Mouse (Mus musculus): ENCODE results near the gene Scn8a. TPM values are rescaled to one million over a fixed set of nuclear protein-coding genes. Genes with fewer than 3 reads are reported as not detected.
A peak's percentile ranks its signal among the peaks of the same experiment; 100 is the strongest.

The Scn8a gene
- polyA plus RNA-seq, 1 experiment from 2014 or later, result 15.1 TPM

GRCm38 (mm10) chr15:100903811-100904210 is 34.2 kb downstream of the Scn8a start:
- H3K4me3 ChIP-seq (ENCODE audit: low read length), result no peak overlapping the region
- H3K4me2 ChIP-seq (replicated peaks; ENCODE audit: low read depth, low read length), result no peak overlapping the region
- no peaks in the 10 kb centered on the region for H3K36me3 ChIP-seq (ENCODE audit: control insufficient read depth, insufficient read depth, low read length)
- H3K4me1 ChIP-seq (ENCODE audit: control insufficient read depth, insufficient read depth, low read length), result 0 out of 2 replicates have a peak, but pooled peaks cover 5% of the 10 kb centered on the region
- no peak overlapping the region for H3K27ac ChIP-seq (ENCODE audit: low read depth, low read length)
- WGBS, result 51% methylated on average over 9 of the region's 9 CpGs
- no peak overlapping the region for H3K9ac ChIP-seq (ENCODE audit: low read depth, low read length)
- peak; percentile 57 for ATAC-seq (ENCODE audit: low FRiP score, low TSS enrichment)
- no peaks in the 10 kb centered on the region for H3K9me3 ChIP-seq (ENCODE audit: control insufficient read depth, low read length)
- no peaks in the 10 kb centered on the region for H3K27me3 ChIP-seq (ENCODE audit: control insufficient read depth, insufficient read depth, low read length)

DNA sequence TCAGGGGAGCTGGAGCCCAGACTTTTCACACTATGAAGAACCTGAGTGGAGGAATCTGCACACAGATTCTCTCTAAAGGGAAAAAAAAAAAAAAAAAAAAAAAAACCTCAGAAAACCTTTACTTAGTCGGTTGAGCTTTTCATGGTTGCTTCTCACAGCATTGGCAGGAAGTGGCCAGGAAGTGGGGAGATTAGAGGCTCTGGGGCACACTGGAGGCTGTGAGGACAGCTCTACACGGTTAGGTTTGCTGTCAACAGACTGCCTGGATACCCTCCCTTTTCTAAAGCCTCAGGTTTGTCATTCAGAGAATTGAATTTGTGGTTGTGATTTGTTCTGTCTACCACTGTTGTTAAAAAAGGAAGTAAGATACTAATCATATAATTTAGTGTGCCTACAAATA is 35.3 kb downstream of the Scn8a start:
- Histone ChIP-seq H3K4me3 (ENCODE audit: low read length) (no peak overlapping the region), H3K4me1 (ENCODE audit: control insufficient read depth, insufficient read depth, low read length) (0 out of 2 replicates have a peak, but pooled peaks cover 5% of the 10 kb centered on the region), H3K36me3 (ENCODE audit: control insufficient read depth, insufficient read depth, low read length) (no peaks in the 10 kb centered on the region), H3K4me2 (replicated peaks; ENCODE audit: low read depth, low read length) (no peak overlapping the region), H3K9ac (ENCODE audit: low read depth, low read length) (no peak overlapping the region), H3K27ac (ENCODE audit: low read depth, low read length) (no peak overlapping the region), H3K27me3 (ENCODE audit: control insufficient read depth, insufficient read depth, low read length) (no peaks in the 10 kb centered on the region), H3K9me3 (ENCODE audit: control insufficient read depth, low read length) (no peaks in the 10 kb centered on the region)
- 12% methylated on average over 2 of the region's 2 CpGs for WGBS
- ATAC-seq (ENCODE audit: low FRiP score, low TSS enrichment), result no peak

DNA sequence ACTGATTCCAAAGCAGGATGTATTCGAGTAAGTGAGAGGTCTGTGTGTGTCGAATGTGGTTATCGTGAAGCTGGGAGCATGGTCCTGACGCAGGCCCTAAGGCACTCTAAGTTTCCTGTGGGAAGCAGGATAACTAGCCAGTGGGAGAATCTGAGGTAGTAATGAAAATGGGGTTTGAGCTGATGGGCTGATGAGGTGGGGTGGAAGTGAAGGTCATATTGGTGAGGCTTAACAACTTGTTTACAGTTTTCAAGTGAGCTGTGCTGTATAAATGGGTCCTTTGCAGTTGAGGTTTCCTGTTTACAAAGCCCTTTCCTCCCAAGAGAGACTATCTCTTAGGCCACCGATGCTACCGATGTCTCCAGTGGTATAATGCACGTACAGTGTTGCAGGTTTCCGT is 36.1 kb downstream of the Scn8a start:
- Histone ChIP-seq H3K9me3 (ENCODE audit: control insufficient read depth, low read length) (no peaks in the 10 kb centered on the region), H3K27ac (ENCODE audit: low read depth, low read length) (no peak overlapping the region), H3K9ac (ENCODE audit: low read depth, low read length) (no peak overlapping the region), H3K36me3 (ENCODE audit: control insufficient read depth, insufficient read depth, low read length) (no peaks in the 10 kb centered on the region), H3K4me2 (replicated peaks; ENCODE audit: low read depth, low read length) (no peak overlapping the region), H3K4me3 (ENCODE audit: low read length) (no peak overlapping the region), H3K27me3 (ENCODE audit: control insufficient read depth, insufficient read depth, low read length) (no peaks in the 10 kb centered on the region), H3K4me1 (ENCODE audit: control insufficient read depth, insufficient read depth, low read length) (0 out of 2 replicates have a peak, but pooled peaks cover 5% of the 10 kb centered on the region)
- no peak for ATAC-seq (ENCODE audit: low FRiP score, low TSS enrichment)
- WGBS, result 82% methylated on average over 8 of the region's 8 CpGs

GRCm38 (mm10) chr15:100908817-100909216 is 39.2 kb downstream of the Scn8a start:
- H3K9ac ChIP-seq (ENCODE audit: low read depth, low read length), result no peak overlapping the region
- no peak overlapping the region for H3K27ac ChIP-seq (ENCODE audit: low read depth, low read length)
- ATAC-seq (ENCODE audit: low FRiP score, low TSS enrichment), result no peak
- no peak overlapping the region for H3K4me2 ChIP-seq (replicated peaks; ENCODE audit: low read depth, low read length)
- 57% methylated on average over 3 of the region's 3 CpGs for WGBS
- H3K4me3 ChIP-seq (ENCODE audit: low read length), result no peak overlapping the region
- H3K36me3 ChIP-seq (ENCODE audit: control insufficient read depth, insufficient read depth, low read length), result no peaks in the 10 kb centered on the region
- no peaks in the 10 kb centered on the region for H3K27me3 ChIP-seq (ENCODE audit: control insufficient read depth, insufficient read depth, low read length)
- H3K4me1 ChIP-seq (ENCODE audit: control insufficient read depth, insufficient read depth, low read length), result no peaks in the 10 kb centered on the region
- H3K9me3 ChIP-seq (ENCODE audit: control insufficient read depth, low read length), result no peaks in the 10 kb centered on the region

GRCm38 (mm10) chr15:100909734-100910163 is 40.1 kb downstream of the Scn8a start:
- Histone ChIP-seq H3K9me3 (ENCODE audit: control insufficient read depth, low read length) (no peaks in the 10 kb centered on the region), H3K4me1 (ENCODE audit: control insufficient read depth, insufficient read depth, low read length) (no peaks in the 10 kb centered on the region), H3K36me3 (ENCODE audit: control insufficient read depth, insufficient read depth, low read length) (no peaks in the 10 kb centered on the region), H3K27me3 (ENCODE audit: control insufficient read depth, insufficient read depth, low read length) (no peaks in the 10 kb centered on the region), H3K9ac (ENCODE audit: low read depth, low read length) (no peak overlapping the region), H3K27ac (ENCODE audit: low read depth, low read length) (no peak overlapping the region), H3K4me2 (replicated peaks; ENCODE audit: low read depth, low read length) (no peak overlapping the region), H3K4me3 (ENCODE audit: low read length) (no peak overlapping the region)
- ATAC-seq (ENCODE audit: low FRiP score, low TSS enrichment), result no peak
- 43% methylated on average over 3 of the region's 3 CpGs for WGBS

GRCm38 (mm10) chr15:100910381-100910841 is 40.8 kb downstream of the Scn8a start:
- WGBS, result 71% methylated on average over 10 of the region's 10 CpGs
- H3K27ac ChIP-seq (ENCODE audit: low read depth, low read length), result no peak overlapping the region
- H3K36me3 ChIP-seq (ENCODE audit: control insufficient read depth, insufficient read depth, low read length), result no peaks in the 10 kb centered on the region

DNA sequence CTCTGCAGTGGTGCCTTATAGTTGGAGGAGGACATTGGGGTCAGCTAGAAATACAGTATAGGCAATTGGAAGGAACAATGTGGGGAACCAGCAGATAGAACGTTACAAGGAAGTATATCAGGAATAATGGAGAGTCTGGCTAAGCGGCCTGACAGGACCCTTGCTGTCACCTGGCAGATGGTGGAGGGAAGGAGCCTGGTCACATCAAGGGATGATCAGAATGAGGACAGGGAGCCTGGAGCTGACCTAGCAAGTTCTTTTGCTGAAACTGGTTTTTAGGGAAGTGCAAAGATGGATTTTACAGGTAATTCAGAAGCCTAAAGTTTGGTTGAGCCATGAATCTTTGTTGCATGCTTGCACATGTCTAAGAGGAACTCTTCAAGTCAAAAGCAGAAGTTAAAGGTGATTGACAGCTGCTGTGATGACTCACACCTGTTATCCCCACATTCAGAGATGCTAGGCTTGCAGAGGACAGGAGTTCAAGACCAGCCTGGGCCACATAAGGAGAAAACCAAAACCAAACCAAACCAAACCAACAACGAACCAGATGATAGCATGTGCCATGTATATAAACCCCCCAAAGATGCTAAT is 43.1 kb downstream of the Scn8a start:
- Histone ChIP-seq H3K4me2 (replicated peaks; ENCODE audit: low read depth, low read length) (no peak overlapping the region), H3K27me3 (ENCODE audit: control insufficient read depth, insufficient read depth, low read length) (no peaks in the 10 kb centered on the region), H3K9ac (ENCODE audit: low read depth, low read length) (no peak overlapping the region), H3K4me1 (ENCODE audit: control insufficient read depth, insufficient read depth, low read length) (no peaks in the 10 kb centered on the region), H3K27ac (ENCODE audit: low read depth, low read length) (no peak overlapping the region), H3K4me3 (ENCODE audit: low read length) (no peak overlapping the region), H3K9me3 (ENCODE audit: control insufficient read depth, low read length) (no peaks in the 10 kb centered on the region), H3K36me3 (ENCODE audit: control insufficient read depth, insufficient read depth, low read length) (no peaks in the 10 kb centered on the region)
- no peak for ATAC-seq (ENCODE audit: low FRiP score, low TSS enrichment)
- 87% methylated on average over 3 of the region's 3 CpGs for WGBS

More at GRCm38 (mm10) chr15:100910381-100910841, 40.8 kb downstream of the Scn8a start:
- H3K9me3 ChIP-seq (ENCODE audit: control insufficient read depth, low read length), result no peaks in the 10 kb centered on the region
- H3K4me1 ChIP-seq (ENCODE audit: control insufficient read depth, insufficient read depth, low read length), result no peaks in the 10 kb centered on the region
- ATAC-seq (ENCODE audit: low FRiP score, low TSS enrichment), result no peak
- H3K9ac ChIP-seq (ENCODE audit: low read depth, low read length), result no peak overlapping the region
- H3K4me2 ChIP-seq (replicated peaks; ENCODE audit: low read depth, low read length), result no peak overlapping the region
- H3K4me3 ChIP-seq (ENCODE audit: low read length), result no peak overlapping the region
- H3K27me3 ChIP-seq (ENCODE audit: control insufficient read depth, insufficient read depth, low read length), result no peaks in the 10 kb centered on the region

- 3% methylated on average over 24 of the region's 24 CpGs for WGBS
- Histone ChIP-seq H3K4me3 (ENCODE audit: low read length) (peak overlapping the region; percentile 22), H3K4me2 (replicated peaks; ENCODE audit: low read depth, low read length) (peak overlapping the region; percentile 41), H3K4me1 (ENCODE audit: control insufficient read depth, insufficient read depth, low read length) (no peaks in the 10 kb centered on the region), H3K36me3 (ENCODE audit: control insufficient read depth, insufficient read depth, low read length) (no peaks in the 10 kb centered on the region), H3K9me3 (ENCODE audit: control insufficient read depth, low read length) (no peaks in the 10 kb centered on the region), H3K27me3 (ENCODE audit: control insufficient read depth, insufficient read depth, low read length) (no peaks in the 10 kb centered on the region), H3K9ac (ENCODE audit: low read depth, low read length) (peak overlapping the region; percentile 18; the same call in 1 of the 2 replicates), H3K27ac (ENCODE audit: low read depth, low read length) (no peak overlapping the region)
- ATAC-seq (ENCODE audit: low FRiP score, low TSS enrichment), result peak; percentile 84
Measured at GRCm38 (mm10) chr15:100914734-100915242, 45.1 kb downstream of the Scn8a start.

GRCm38 (mm10) chr15:100918046-100918445 is 48.4 kb downstream of the Scn8a start:
- H3K4me3 ChIP-seq (ENCODE audit: low read length), result no peak overlapping the region
- no peaks in the 10 kb centered on the region for H3K36me3 ChIP-seq (ENCODE audit: control insufficient read depth, insufficient read depth, low read length)
- H3K4me1 ChIP-seq (ENCODE audit: control insufficient read depth, insufficient read depth, low read length), result no peaks in the 10 kb centered on the region
- ATAC-seq (ENCODE audit: low FRiP score, low TSS enrichment), result no peak
- no peak overlapping the region for H3K9ac ChIP-seq (ENCODE audit: low read depth, low read length)
- H3K27me3 ChIP-seq (ENCODE audit: control insufficient read depth, insufficient read depth, low read length), result no peaks in the 10 kb centered on the region
- WGBS, result 62% methylated on average over 4 of the region's 4 CpGs
- H3K27ac ChIP-seq (ENCODE audit: low read depth, low read length), result no peak overlapping the region
- H3K9me3 ChIP-seq (ENCODE audit: control insufficient read depth, low read length), result no peaks in the 10 kb centered on the region
- H3K4me2 ChIP-seq (replicated peaks; ENCODE audit: low read depth, low read length), result no peak overlapping the region
